Mouse (Mus musculus) liver, embryonic 11.5 days (tissue): ENCODE measurements around the gene Itgb2l. TPM values are rescaled to one million over a fixed set of nuclear protein-coding genes. Genes with fewer than 3 reads are reported as not detected.
"Not testable (repeated sequence)": the region's sequence is repeated elsewhere in the genome, so short reads cannot be mapped to it uniquely, and the experiment has no call there.

Experiments
- ATAC-seq: fragments of 200-750 bp; cut with Nextera tagmentation; replicated peaks from 2 replicates; pipeline ENCODE4 v1.8.0; 2017; ENCODE audit warnings: moderate number of reproducible peaks, mild to moderate bottlenecking, moderate TSS enrichment, moderate library complexity; ENCODE audit not compliant: low FRiP score
- DNase-seq: peaks from one replicate; pipeline ENCODE4 v3.0.0-alpha.2; 2017; ENCODE audit warnings: low spot score
- H3K27ac ChIP-seq: fragments of 300-500 bp; sonication (generic); 2 replicates; pipeline ENCODE4 v1.5.1; 2014; ENCODE audit warnings: mild to moderate bottlenecking, low read depth, low read length, control low read depth
- H3K27me3 ChIP-seq: fragments of 300-500 bp; sonication (generic); replicated peaks from 2 replicates; pipeline ENCODE4 v1.6.1; 2014; ENCODE audit warnings: low read length, mixed read lengths; ENCODE audit not compliant: control insufficient read depth, insufficient read depth
- H3K36me3 ChIP-seq: fragments of 300-500 bp; sonication (generic); 2 replicates; pipeline ENCODE4 v1.6.1; 2014; ENCODE audit warnings: mild to moderate bottlenecking, low read length, moderate library complexity, mixed read lengths; ENCODE audit not compliant: control insufficient read depth, insufficient read depth
- H3K4me1 ChIP-seq: fragments of 300-500 bp; sonication (generic); replicated peaks from 2 replicates; pipeline ENCODE4 v1.6.1; 2014; ENCODE audit warnings: low read length, mixed read lengths; ENCODE audit not compliant: control insufficient read depth, insufficient read depth
- H3K4me2 ChIP-seq: fragments of 300-500 bp; sonication (generic); 2 replicates; pipeline ENCODE4 v1.6.1; 2014; ENCODE audit warnings: mild to moderate bottlenecking, control low read depth, moderate library complexity
- H3K4me3 ChIP-seq: fragments of 300-500 bp; sonication (generic); 2 replicates; pipeline ENCODE4 v1.5.1; 2014; ENCODE audit warnings: low read depth, low read length, control low read depth
- H3K9ac ChIP-seq: fragments of 300-500 bp; sonication (generic); 2 replicates; pipeline ENCODE4 v1.6.1; 2014; ENCODE audit warnings: low read depth, low read length, control low read depth
- H3K9me3 ChIP-seq: fragments of 300-500 bp; sonication (generic); 2 replicates; pipeline ENCODE4 v1.6.1; 2016; ENCODE audit warnings: low read length, inconsistent platforms, mixed read lengths; ENCODE audit not compliant: control insufficient read depth
- WGBS: fragments of 180-500 bp; shearing (Covaris S2); extraction: QIAGEN DNeasy Blood & Tissue Kit; methylation state at CpG from one replicate; pipeline ENCODE4 v1.1.7; 2014; 5-methylcytosine and 5-hydroxymethylcytosine counted together
- polyA plus RNA-seq: library from polyadenylated mRNA; unstranded; fragments of >200 nt; fragmentation: Nextera tagmentation; extraction: Ambion mirVana; gene quantifications from 2 replicates; pipeline ENCODE4 v1.2.1, GENCODE M21; 2014

The Itgb2l gene
- polyA plus RNA-seq, 1 experiment from 2014 or later = 0.30 TPM

DNA sequence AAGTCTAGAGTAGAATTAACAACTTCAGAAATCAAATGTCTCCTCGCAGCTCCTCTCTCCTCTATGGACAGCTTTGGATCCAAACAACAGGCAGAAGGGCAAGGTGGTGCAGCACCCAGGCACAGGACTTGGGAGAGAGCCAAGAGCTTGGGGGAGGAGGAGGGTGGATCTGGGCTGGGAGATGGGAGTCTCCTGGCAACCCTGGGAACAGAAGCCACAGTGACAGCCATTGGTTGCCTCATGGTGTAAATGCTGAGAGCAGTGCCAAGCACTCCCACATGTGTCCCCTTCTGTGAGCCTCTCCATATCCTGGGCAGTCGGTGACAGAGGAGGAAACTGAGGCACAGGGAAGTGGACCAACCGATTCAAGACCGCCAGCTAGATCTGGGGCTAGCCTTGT lies 25.3 kb upstream of the Itgb2l start:
- Histone ChIP-seq H3K36me3 (no peaks in the 10 kb centered on the region), H3K9me3 (no peaks in the 10 kb centered on the region), H3K27ac (no peak overlapping the region), H3K4me1 (no peaks in the 10 kb centered on the region), H3K4me2 (no peak overlapping the region), H3K27me3 (no peaks in the 10 kb centered on the region), H3K9ac (no peak overlapping the region), H3K4me3 (no peak overlapping the region)
- WGBS = 83% methylated on average over 4 of the region's 4 CpGs
- no peak for ATAC-seq
- DNase-seq = no peak

DNA sequence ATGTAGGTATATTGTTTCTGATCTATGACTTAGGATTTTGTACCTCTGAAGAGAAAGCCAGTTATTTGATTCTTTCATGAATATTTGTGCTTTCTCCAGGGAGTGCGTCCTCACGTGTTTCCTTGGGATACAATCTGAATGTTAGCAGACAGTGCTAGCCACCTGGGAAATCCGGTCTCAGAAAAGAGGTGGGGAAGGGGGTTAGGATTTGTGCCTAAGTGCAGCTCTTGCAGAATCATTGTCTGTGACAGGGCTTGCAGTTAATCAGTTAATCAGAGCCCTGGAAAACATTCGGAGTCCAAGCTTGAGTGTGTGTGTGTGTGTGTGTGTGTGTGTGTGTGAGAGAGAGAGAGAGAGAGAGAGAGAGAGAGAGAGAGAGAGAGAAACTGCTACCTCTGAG lies 24.6 kb upstream of the Itgb2l start:
- no peak overlapping the region for H3K9ac ChIP-seq
- H3K4me2 ChIP-seq = no peak overlapping the region
- WGBS = 69% methylated on average over 4 of the region's 4 CpGs
- H3K4me3 ChIP-seq = no peak overlapping the region
- no peaks in the 10 kb centered on the region for H3K27me3 ChIP-seq
- H3K27ac ChIP-seq = no peak overlapping the region
- ATAC-seq = no peak
- H3K4me1 ChIP-seq = no peaks in the 10 kb centered on the region
- no peaks in the 10 kb centered on the region for H3K36me3 ChIP-seq
- DNase-seq = no peak
- H3K9me3 ChIP-seq = no peaks in the 10 kb centered on the region

DNA sequence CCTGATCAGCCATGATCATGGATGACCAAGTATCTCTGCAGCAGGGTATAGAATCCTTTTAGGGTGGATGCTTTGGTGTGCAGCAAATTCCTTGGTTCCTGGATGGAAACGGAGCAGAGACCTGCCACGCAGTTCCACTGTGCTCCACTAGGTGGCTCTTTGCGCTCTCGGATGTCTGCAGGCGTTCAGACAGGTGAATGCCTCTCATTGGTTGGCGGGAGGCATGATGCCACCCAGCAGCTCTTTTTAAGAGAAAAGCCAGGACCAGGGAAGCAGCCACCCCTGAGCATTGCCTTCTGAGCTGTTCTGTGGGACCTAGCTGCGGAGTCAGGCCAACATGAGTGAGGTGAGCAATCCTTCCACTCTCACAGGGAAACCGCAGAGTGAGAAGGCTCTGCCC lies 24.0 kb upstream of the Itgb2l start, which contains the start of gene Pcp4:
TSS of gene Pcp4 (plus strand) at position 162 of the 400 bp plus-strand sequence.
- Histone ChIP-seq H3K4me2 (no peak within 1 kb of the TSS), H3K27me3 (no peaks in the 10 kb centered on the region), H3K9ac (no peak within 1 kb of the TSS), H3K9me3 (no peaks in the 10 kb centered on the region), H3K4me1 (no peaks in the 10 kb centered on the region), H3K36me3 (no peaks in the 10 kb centered on the region), H3K4me3 (no peak within 1 kb of the TSS), H3K27ac (no peak within 1 kb of the TSS)
- 15% methylated on average over 8 of the region's 8 CpGs for WGBS
- ATAC-seq (no peak), DNase-seq (peak; percentile 65)

DNA sequence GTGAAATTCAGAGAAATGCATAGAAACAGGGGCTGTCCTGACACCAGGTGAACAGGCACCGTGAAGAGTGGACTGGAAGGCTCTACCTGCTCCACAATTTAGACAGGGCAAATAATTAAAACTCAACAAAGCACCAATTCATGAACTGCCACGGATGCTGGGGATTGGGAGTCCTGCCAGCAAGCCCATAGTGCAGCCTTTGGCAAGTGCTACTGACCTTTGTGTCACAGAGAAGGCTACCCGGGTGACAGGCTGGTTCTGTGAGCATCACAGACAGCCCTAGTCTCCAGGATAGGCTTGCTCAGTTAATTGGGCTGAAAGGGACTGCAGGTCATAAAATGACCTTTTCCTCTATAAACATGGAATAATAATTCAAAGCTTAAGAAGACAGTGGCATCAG lies 17.4 kb upstream of the Itgb2l start:
- Histone ChIP-seq H3K9ac (no peak overlapping the region), H3K27ac (no peak overlapping the region), H3K9me3 (no peaks in the 10 kb centered on the region), H3K4me3 (no peak overlapping the region), H3K4me1 (no peaks in the 10 kb centered on the region), H3K27me3 (no peaks in the 10 kb centered on the region), H3K36me3 (no peaks in the 10 kb centered on the region), H3K4me2 (no peak overlapping the region)
- 64% methylated on average over 3 of the region's 3 CpGs for WGBS
- ATAC-seq = no peak
- DNase-seq = no peak

DNA sequence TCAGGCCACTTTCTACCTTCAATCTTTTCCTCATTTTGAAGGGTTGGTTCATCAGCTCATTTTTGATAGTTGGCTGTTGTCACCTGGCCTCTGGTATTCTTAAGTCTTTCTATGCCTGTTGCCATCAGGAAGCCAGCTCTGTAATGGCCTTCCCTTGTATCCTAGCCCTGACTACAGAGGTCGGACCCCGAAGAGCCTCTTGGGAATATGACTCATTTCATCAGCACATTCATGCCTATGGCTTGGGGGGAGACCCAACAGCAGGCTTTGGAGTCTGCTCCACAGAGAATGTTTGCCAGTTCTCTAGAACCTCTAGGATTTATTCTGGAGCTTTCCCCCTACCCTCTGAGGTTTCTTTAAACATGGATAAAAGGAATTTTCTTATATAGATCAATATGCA lies 15.9 kb upstream of the Itgb2l start:
- Histone ChIP-seq H3K36me3 (no peaks in the 10 kb centered on the region), H3K4me1 (no peaks in the 10 kb centered on the region), H3K4me3 (no peak overlapping the region), H3K27me3 (no peaks in the 10 kb centered on the region), H3K9ac (no peak overlapping the region), H3K27ac (no peak overlapping the region), H3K9me3 (no peaks in the 10 kb centered on the region), H3K4me2 (no peak overlapping the region)
- 77% methylated on average over 2 of the region's 2 CpGs for WGBS
- DNase-seq = no peak
- no peak for ATAC-seq

DNA sequence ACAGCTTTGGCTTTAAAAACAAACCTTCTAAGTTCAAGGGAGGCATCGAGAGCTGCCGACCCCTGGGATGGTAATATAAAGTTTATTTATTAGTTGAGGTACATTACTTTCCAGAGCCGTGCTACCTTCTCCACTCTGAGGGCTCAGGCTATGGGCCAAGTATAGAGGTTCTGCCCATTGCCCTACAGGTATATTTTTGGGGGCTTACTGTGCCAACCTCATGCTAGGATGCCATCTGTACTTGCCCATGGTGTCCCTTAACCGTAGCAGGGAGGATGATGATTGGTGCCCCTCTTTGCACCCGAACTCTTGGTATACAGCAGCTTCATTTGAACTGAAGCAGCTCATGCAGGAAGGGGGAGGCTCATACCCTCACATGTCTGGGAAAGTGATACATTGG lies 14.2 kb upstream of the Itgb2l start:
- Histone ChIP-seq H3K9ac (no peak overlapping the region), H3K4me2 (no peak overlapping the region), H3K27me3 (no peaks in the 10 kb centered on the region), H3K4me1 (no peaks in the 10 kb centered on the region), H3K36me3 (no peaks in the 10 kb centered on the region), H3K4me3 (no peak overlapping the region), H3K27ac (no peak overlapping the region), H3K9me3 (no peaks in the 10 kb centered on the region)
- no peak for ATAC-seq
- WGBS = 80% methylated on average over 5 of the region's 5 CpGs
- DNase-seq = no peak

DNA sequence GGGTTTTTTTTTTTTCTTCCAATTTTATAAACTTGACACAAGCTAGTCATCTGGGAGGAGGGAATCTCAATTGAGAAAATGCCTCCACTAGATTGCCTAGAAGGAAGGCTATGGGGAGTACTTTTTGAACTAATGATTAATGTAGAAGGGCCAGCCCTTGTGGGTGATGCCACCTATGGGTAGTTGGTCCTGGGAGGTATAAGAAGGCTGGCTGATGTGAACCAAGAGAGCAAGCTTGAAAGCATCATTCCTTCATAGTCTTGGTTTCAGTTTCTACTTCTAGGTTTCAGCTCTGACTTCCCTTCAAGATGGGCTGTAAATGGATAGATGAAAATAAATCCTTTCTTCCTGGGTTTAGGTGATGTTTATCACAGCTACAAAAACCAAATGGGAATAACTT lies 10.7 kb upstream of the Itgb2l start:
- Histone ChIP-seq H3K27me3 (no peaks in the 10 kb centered on the region), H3K9ac (no peak overlapping the region), H3K36me3 (no peaks in the 10 kb centered on the region), H3K9me3 (no peaks in the 10 kb centered on the region), H3K4me1 (no peaks in the 10 kb centered on the region), H3K4me2 (no peak overlapping the region), H3K4me3 (no peak overlapping the region), H3K27ac (no peak overlapping the region)
- DNase-seq (no peak), ATAC-seq (no peak)

DNA sequence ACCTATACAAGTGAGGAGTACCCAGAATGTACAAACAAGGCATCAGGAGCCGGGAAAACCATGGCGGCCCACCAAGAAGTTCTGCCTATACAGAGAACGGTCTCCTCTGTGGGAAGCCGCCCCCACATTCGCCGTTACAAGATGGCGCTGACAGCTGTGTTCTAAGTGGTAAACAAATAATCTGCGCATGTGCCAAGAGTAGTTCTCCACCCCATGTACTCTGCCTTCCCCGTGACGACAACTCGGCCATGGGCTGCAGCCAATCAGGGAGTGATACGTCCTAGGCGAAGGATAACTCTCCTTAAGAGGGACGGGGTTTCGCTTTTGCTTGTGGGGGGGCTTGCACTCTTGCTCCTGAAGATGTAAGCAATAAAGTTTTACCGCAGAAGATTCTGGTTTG lies 7.5 kb upstream of the Itgb2l start:
- H3K36me3 ChIP-seq, H3K4me2 ChIP-seq, ATAC-seq, H3K4me1 ChIP-seq, H3K9ac ChIP-seq, H3K27ac ChIP-seq, H3K4me3 ChIP-seq, DNase-seq, H3K27me3 ChIP-seq, H3K9me3 ChIP-seq: not testable (repeated sequence)
- 93% methylated on average over 12 of the region's 16 CpGs for WGBS

DNA sequence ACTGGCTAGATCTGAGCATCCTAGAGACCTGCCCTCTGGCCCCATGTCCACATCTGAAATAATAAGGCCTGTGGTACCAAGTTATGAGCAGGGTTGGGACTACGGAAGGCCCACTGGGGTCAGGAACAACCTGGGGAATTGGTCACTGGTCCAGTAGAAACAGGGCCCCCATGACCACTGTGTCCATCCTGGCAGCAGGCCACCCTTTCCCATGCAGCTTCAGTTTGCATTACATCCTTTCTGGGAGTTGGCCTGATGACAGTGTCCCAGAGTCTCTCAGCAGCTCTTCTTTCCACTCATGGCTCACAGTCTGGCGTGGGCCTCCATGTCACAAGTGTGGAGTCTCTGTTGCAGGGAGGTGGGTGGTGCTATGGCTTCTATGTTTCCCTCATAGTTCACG lies 1.6 kb downstream of the Itgb2l start:
- Histone ChIP-seq H3K36me3 (no peaks in the 10 kb centered on the region), H3K27me3 (no peaks in the 10 kb centered on the region), H3K4me1 (no peaks in the 10 kb centered on the region; the same call in 1 of the 2 replicates), H3K9ac (no peak overlapping the region), H3K27ac (no peak overlapping the region), H3K4me2 (no peak overlapping the region), H3K4me3 (no peak overlapping the region), H3K9me3 (no peaks in the 10 kb centered on the region)
- ATAC-seq (no peak), DNase-seq (no peak)
- WGBS = 70% methylated on average over 3 of the region's 3 CpGs
